Mouse (Mus musculus) fibroblast of lung, adult 2 months (primary cell): ENCODE data around the gene Itpkb.
A peak's percentile ranks its signal among the peaks of the same experiment; 100 is the strongest.
"Not testable (repeated sequence)": the region's sequence is repeated elsewhere in the genome, so short reads cannot be mapped to it uniquely, and the experiment has no call there.

ENCODE experiments used
- DNase-seq: peaks from one replicate; pipeline ENCODE4 v3.0.0-alpha.2; 2011; ENCODE audit warnings: low read depth

Gene Itpkb

DNA sequence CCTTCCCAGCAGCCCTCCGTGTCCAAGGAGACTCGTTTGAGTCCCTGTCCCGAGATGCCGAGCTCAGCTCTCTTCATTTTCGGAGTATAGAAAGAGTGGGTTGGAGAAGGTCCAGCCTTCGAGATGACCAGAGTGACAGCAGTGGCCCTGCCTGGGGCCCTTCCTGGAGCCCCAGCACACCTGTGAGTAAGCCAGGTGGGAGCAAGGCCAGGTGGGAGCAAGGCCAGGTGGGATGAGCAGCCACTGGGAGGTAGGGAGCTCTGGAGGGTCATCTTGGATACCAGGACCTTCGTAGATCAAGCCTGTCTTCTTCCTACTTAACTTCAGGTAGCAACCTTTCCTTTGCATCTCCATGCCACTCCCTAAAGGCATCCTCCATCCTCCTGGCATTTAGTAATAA lies 37.8 kb downstream of the Itpkb start:
- no peak for DNase-seq

GRCm38 (mm10) chr1:180368646-180369045 lies 38.4 kb downstream of the Itpkb start:
- DNase-seq: no peak

GRCm38 (mm10) chr1:180370858-180371652 lies 40.8 kb downstream of the Itpkb start:
- no peak for DNase-seq

DNA sequence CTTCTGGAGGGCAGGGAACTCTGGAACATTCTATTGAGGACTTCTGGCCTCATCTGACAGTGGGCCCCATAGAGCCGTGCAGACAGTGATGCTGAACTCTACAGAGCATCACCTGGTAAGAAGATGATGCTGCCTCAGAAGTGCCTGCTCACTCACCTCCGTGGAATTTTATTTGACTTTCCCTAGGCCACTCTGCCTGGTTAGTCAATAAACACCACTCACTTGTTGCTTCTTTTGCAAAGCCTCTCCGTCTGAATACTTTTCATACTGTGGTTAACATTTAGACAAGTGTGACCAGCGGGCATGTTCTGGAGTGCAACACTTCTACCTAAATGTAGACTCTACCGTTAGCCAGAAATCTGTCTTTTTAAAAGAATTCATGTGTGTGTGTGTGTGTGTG lies 42.0 kb downstream of the Itpkb start:
- not testable (repeated sequence) for DNase-seq

- no peak for DNase-seq
These were observed 46.3 kb downstream of the Itpkb start for GRCm38 (mm10) chr1:180376598-180376997.

GRCm38 (mm10) chr1:180379559-180379958 lies 49.3 kb downstream of the Itpkb start:
- no peak for DNase-seq

DNA sequence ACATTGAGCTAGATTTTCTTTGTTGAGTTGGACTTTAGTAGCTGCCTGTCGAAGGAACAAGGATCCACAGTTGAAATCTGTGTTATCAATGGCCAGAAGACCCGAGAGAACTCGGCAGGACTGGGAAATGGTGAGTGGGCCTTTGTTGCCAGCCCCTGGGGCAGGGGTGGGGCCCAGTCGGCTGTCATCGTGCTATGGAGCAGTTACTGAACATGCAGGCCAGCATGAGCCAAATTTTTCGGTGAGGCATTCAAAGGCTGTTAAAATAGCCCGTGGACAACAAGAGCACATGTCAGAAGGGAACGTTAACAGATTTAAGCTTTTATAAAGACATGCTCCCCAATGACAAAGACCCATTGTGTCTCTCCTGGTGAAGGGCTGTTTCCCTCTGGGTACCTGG lies 52.1 kb downstream of the Itpkb start:
- no peak for DNase-seq

- DNase-seq: no peak
These were observed 53.6 kb downstream of the Itpkb start for GRCm38 (mm10) chr1:180383884-180384283.

- no peak for DNase-seq
These were observed 54.2 kb downstream of the Itpkb start for GRCm38 (mm10) chr1:180384486-180384885.

- DNase-seq: no peak
These were observed 55.0 kb downstream of the Itpkb start for GRCm38 (mm10) chr1:180385308-180385707.

DNA sequence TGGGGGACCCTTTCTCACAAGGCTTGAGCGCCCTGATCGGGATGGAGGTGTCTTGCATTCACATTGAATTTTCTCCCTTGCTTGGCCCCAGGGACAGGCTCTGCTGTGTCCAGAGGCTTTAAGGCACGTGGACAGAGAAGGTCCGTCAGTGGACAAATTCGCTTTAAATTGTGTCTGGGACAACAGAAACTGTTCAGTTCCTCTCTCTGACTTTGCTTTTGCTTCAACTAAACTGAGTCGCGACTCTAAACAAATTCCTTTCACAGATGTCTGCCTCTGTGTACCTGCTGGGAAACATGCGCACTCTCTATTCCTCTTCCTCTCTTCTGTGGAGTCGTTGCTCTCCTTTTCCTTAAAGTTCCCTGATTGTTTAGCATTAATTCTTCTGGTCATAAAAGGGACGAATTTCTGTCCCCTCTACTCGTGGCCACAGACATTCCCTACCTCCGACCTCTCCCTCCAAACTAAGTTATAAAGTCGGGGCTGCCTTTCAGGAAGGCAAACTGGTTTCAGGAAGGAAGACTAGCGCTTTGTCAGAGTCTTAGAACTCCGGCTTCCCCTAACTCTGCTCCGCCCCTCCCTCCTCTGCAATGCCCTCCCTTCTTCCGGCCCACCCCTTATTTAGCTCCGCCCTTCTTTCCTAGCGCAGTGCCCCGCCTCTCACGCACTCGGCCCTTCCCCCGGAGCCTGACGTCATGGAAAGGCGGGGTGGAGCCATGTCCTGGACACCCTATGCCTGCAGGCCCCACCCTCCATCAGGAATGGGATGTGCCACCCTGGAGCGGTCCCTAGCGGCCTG lies 56.9 kb downstream of the Itpkb start:
- DNase-seq: peak; percentile 99

DNA sequence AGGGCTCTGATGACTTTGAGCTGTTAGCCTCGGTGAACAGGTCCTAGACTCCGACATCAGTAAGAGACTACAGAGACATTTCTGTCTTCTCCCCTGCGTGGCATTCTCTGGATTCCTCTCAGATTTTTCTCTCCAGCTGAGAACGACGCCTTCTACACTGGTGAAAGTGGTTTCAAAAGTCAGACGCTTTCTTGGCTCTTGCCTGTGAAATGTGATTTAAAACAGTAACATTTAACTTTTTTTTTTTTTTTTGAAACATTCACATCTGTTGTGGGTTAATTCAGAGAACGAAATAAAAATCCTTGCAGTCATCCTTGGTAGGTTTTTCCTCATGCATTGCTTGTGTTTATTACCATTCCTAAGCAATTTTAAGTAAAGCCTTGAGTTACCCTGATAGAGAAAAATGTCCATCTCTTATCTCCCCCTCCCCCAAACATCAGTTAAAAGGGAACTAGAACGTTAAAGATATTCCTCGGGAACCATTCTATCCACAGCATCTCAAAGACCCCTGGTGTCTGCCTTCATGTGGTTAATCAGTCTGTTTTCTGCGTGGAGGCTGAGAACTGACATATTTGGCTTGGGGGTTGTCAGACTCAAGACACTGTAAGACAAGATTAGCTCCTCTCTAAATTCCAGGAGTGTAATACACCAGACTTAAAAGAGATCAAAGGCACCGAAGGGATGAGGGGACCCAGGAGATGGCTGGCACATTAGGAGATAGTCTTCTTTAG lies 57.6 kb downstream of the Itpkb start:
- no peak for DNase-seq

- no peak for DNase-seq
These were observed 58.2 kb downstream of the Itpkb start for GRCm38 (mm10) chr1:180388481-180388880.

GRCm38 (mm10) chr1:180389213-180389760 lies 59.0 kb downstream of the Itpkb start:
- not testable (repeated sequence) for DNase-seq

DNA sequence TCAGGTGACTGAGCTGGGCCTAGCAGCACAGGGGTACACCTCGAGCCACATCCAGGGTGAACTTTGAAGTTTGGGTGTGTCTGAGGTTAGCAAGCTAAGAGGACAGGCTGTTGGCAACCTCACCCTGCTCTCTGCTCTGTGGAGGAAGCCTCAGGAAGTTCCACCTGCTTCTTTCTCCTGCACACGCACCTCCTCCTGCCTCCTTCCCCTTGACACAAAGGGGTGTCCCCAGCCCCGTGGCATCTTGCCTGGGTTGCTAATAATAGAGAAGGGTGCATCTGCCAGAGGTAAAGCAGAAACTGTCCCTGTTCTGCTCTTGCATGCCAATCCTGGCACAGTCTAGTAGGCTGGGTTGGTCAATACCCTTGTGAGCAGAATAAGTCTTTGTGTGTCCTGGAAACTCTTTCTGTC lies 60.0 kb downstream of the Itpkb start:
- DNase-seq: no peak

GRCm38 (mm10) chr1:180390746-180391574 lies 60.7 kb downstream of the Itpkb start:
- DNase-seq: no peak

DNA sequence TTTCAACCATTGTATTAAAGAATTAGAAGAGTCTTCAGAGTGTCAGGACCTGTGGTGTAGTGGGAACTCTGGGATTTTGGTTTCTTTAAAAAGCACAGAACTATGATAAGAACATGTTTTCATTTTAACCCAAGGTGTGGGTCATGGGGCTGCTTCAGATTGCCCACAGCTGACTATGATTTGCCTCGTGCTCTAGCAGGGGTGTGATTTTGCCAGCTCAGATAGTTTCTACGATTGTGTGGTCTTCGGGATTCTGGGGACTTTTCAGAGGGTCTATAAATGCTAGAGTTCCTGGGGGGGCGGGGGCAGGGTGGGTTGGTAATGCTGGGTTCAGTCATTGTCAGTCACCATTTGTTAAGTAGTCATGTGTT lies 61.3 kb downstream of the Itpkb start:
- no peak for DNase-seq

DNA sequence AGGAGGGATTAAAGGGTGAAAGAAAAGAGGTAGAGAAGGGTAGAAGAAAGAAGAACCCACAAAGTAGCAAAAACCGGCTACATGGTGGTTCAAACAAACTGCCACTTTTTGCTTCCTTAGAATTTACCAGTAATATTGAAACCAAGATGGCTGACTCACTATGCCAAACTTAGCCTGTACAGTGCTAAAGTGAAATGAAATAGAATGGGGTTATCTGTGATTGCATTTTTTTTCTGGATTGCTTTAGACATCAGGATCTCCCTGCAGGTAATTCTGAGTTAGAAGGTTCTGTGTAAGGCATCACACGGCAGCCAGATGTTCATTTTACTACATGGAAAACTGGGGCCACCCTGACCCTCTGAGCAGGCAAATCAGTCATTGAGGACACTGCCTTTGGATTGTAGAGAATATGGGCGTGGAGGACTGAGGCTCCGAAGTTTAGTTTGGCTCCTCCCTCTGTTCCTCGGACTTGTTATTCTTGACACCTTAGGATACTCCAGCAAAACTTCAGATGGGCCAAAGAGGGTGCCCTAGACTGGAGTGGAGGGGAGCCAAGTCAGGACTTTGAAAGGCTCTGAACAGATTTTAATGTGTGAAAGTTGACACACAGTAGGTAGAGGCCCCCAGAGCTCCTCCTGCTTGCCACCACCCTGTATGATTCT lies 62.0 kb downstream of the Itpkb start:
- DNase-seq: no peak

- DNase-seq: no peak
These were observed 62.9 kb downstream of the Itpkb start for GRCm38 (mm10) chr1:180393017-180393797.

DNA sequence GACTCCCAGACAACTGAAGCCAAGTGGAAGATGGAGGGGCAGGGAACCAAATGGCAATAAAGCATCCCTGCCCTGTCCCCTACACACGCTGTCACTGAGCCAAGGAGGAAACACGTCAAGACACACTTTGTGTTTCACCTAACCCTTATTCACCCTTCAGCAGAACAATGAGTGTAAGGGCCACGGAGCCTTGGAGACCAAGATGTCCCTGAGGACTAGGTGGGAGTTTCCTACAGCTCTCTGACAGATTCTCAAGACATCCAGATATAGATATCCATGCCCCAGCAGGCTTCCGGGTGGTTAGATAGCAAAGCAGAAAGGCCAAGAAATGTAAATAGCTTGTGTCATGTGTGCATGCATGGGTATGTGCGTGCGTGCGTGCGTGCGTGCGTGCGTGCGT lies 63.6 kb downstream of the Itpkb start:
- no peak for DNase-seq
